Mouse (Mus musculus): ENCODE data around the gene Prl8a6.
A peak's percentile ranks its signal among the peaks of the same experiment; 100 is the strongest.

Gene Prl8a6

GRCm38 (mm10) chr13:27438588-27438987, at the start of gene Prl8a6:
Gene Prl8a6, minus strand, starts transcription at chr13:27438688.
- DNase-seq (ENCODE audit: low read depth, low spot score), result no peak

- DNase-seq (ENCODE audit: low read depth, low spot score), result no peak
Measured at GRCm38 (mm10) chr13:27433159-27433558, 5.3 kb downstream of the Prl8a6 start.

DNA sequence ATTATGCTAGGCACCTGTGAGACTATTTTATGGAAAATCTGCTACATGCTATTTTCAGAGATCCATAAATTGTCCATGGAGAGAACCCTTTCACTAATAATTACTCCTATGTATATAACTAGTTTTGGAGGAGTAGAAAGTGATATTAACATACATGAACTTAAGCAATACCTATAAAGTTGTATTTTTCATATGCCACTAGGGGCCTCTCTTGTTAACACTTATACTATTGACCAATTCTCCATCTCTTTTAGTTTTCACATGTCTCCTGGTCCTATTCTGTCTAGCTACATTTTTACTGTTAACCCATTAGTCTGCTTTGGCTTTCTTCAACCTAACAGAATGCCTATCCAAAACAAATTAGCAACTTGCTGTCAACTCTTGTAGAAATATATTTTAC, 24.8 kb downstream of the Prl8a6 start:
- no peak for DNase-seq (ENCODE audit: low read depth, low spot score)

DNA sequence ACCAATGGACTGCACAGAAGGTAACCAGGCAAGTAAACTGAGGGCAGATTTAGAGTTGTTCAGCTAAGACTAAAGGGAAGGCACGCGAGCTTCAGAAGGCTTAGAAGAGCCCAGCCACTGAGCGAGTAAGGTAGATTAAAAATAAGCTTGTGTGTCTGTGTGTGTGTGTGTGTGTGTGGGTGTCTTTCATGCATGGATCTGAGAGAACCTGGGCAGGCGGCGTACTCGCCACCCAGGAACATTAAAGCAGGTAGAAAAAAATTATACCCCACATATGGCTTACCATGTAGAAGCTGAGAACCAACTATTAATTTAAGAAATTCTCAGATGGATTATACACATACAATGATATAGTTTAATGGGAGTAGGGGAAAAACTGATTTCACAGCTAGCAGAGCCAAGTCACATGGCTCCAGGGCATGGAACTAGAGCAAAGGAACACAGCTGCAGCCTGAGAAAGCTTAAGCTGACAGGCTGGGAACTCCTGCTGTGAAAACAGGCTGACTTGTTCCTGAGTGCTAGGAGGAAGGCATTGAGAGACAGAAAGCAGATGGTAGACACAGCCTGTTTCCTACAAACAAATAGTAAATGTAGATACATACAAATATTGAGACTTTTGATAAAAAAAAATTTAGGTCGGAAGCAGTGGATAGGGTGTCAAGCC, 39.3 kb downstream of the Prl8a6 start:
- peak; percentile 14 for DNase-seq (ENCODE audit: low read depth, low spot score)

DNA sequence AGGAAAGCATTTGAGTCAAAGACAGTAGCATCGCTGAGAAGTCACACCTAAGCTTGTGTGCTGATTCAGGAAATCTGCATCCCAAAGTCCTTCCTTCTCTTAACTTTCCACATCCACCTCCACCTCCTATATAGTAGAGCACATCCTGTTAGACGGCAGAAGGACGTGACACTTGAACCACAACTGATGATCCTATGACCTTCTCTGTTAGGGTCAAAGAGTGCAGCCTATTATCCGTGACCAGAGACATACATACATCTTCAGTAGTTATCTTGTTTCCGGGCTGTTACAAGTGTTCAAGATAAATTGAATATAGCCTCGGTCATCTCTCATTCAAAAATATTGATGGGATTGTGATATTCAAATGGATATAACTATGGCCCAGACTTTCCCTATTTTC, 47.7 kb downstream of the Prl8a6 start, which contains the start of gene Prl2b1:
Gene Prl2b1 (minus strand): TSS at position 101 of the 400 bp plus-strand sequence.
- no peak for DNase-seq (ENCODE audit: low read depth, low spot score)
